Mouse (Mus musculus) erythroid progenitor cell, adult 5-6 weeks (primary cell): ENCODE results near the gene Olfr38. TPM values are rescaled to one million over a fixed set of nuclear protein-coding genes. Genes with fewer than 3 reads are reported as not detected.

Source experiments
- ATAC-seq: replicated peaks from 2 replicates; pipeline ENCODE4 v1.8.0; 2016; ENCODE audit warnings: moderate number of reproducible peaks, mild to moderate bottlenecking, moderate TSS enrichment, inconsistent platforms; ENCODE audit not compliant: poor library complexity, low FRiP score, severe bottlenecking
- total RNA-seq, 2 experiments: library from RNA; stranded (forward) in 1 of 2; stranded (reverse) in 1 of 2; fragments of 150-400 nt in 1 of 2; fragments of 186-747, 209-891 nt in 1 of 2; gene quantifications; 2 replicates each; pipeline versions ENCODE4 v1.2.3 to v1.2.4; 2015 to 2017; ENCODE audit warnings: low replicate concordance in 2 of 2

Gene Olfr38
- total RNA-seq (2015; ENCODE audit: low replicate concordance) (not detected in 2 replicates), total RNA-seq (2017; ENCODE audit: low replicate concordance) (not detected in 2 replicates)

GRCm38 (mm10) chr6:42756104-42756503 lies at the start of gene Olfr38:
Olfr38 (plus strand) TSS chr6:42756404.
- ATAC-seq, result no peak

GRCm38 (mm10) chr6:42709291-42710211 lies 46.7 kb upstream of the Olfr38 start, which contains the start of gene Tcaf1:
Tcaf1 (minus strand) TSS chr6:42710088.
- no peak for ATAC-seq

GRCm38 (mm10) chr6:42714668-42715067 lies 41.5 kb upstream of the Olfr38 start:
- ATAC-seq, result no peak

GRCm38 (mm10) chr6:42717973-42718372 lies 38.2 kb upstream of the Olfr38 start:
- no peak for ATAC-seq

GRCm38 (mm10) chr6:42739071-42739470 lies 17.1 kb upstream of the Olfr38 start, which contains the start of gene Olfr453:
Olfr453 (plus strand) TSS chr6:42739371.
- no peak for ATAC-seq

- no peak for ATAC-seq
These were observed 13.9 kb upstream of the Olfr38 start for GRCm38 (mm10) chr6:42742303-42742702.

- no peak for ATAC-seq
These were observed 8.4 kb upstream of the Olfr38 start for GRCm38 (mm10) chr6:42747846-42748245.

- ATAC-seq, result no peak
These were observed 20.9 kb downstream of the Olfr38 start for GRCm38 (mm10) chr6:42777066-42777465.

- no peak for ATAC-seq
These were observed 28.6 kb downstream of the Olfr38 start, which contains the start of gene Olfr452 for GRCm38 (mm10) chr6:42784793-42785192. Olfr452 (plus strand) TSS chr6:42785093.

- no peak for ATAC-seq
These were observed 34.2 kb downstream of the Olfr38 start for GRCm38 (mm10) chr6:42790247-42790948.

GRCm38 (mm10) chr6:42790949-42791556 lies 34.8 kb downstream of the Olfr38 start:
- no peak for ATAC-seq

- ATAC-seq, result no peak
These were observed 38.8 kb downstream of the Olfr38 start for GRCm38 (mm10) chr6:42794982-42795381.

GRCm38 (mm10) chr6:42811639-42812038 lies 55.4 kb downstream of the Olfr38 start, which contains the start of gene Olfr450:
Olfr450 (plus strand) TSS chr6:42811939.
- no peak for ATAC-seq

Other genes starting within 250 kb of the Olfr38 start
- gene Olfr455, start 208.8 kb upstream of the Olfr38 start, total RNA-seq (2015; ENCODE audit: low replicate concordance), result not detected in 2 replicates
- not detected in 2 replicates for gene Olfr455, start 208.8 kb upstream of the Olfr38 start, total RNA-seq (2017; ENCODE audit: low replicate concordance)
- not detected in 2 replicates for gene Tcaf3, start 158.7 kb upstream of the Olfr38 start, total RNA-seq (2015; ENCODE audit: low replicate concordance)
- gene Tcaf3, start 158.7 kb upstream of the Olfr38 start, total RNA-seq (2017; ENCODE audit: low replicate concordance), result not detected in 2 replicates
- not detected in 2 replicates for gene Tcaf2, start 111.2 kb upstream of the Olfr38 start, total RNA-seq (2015; ENCODE audit: low replicate concordance)
- gene Tcaf2, start 111.2 kb upstream of the Olfr38 start, total RNA-seq (2017; ENCODE audit: low replicate concordance), result not detected in 2 replicates
- gene Tcaf1, start 46.3 kb upstream of the Olfr38 start, total RNA-seq (2015; ENCODE audit: low replicate concordance), result not detected in 2 replicates
- not detected in 2 replicates for gene Tcaf1, start 46.3 kb upstream of the Olfr38 start, total RNA-seq (2017; ENCODE audit: low replicate concordance)
- gene Olfr453, start 17.0 kb upstream of the Olfr38 start, total RNA-seq (2015; ENCODE audit: low replicate concordance), result not detected in 2 replicates
- gene Olfr453, start 17.0 kb upstream of the Olfr38 start, total RNA-seq (2017; ENCODE audit: low replicate concordance), result not detected in 2 replicates
- not detected in 2 replicates for gene Olfr452, start 28.7 kb downstream of the Olfr38 start, total RNA-seq (2015; ENCODE audit: low replicate concordance)
- gene Olfr452, start 28.7 kb downstream of the Olfr38 start, total RNA-seq (2017; ENCODE audit: low replicate concordance), result not detected in 2 replicates
- not detected in 2 replicates for gene Olfr450, start 55.5 kb downstream of the Olfr38 start, total RNA-seq (2015; ENCODE audit: low replicate concordance)
- gene Olfr450, start 55.5 kb downstream of the Olfr38 start, total RNA-seq (2017; ENCODE audit: low replicate concordance), result not detected in 2 replicates
- gene Olfr449, start 78.0 kb downstream of the Olfr38 start, total RNA-seq (2015; ENCODE audit: low replicate concordance), result not detected in 2 replicates
- not detected in 2 replicates for gene Olfr449, start 78.0 kb downstream of the Olfr38 start, total RNA-seq (2017; ENCODE audit: low replicate concordance)
- gene Olfr448, start 134.0 kb downstream of the Olfr38 start, total RNA-seq (2015; ENCODE audit: low replicate concordance), result not detected in 2 replicates
- gene Olfr448, start 134.0 kb downstream of the Olfr38 start, total RNA-seq (2017; ENCODE audit: low replicate concordance), result not detected in 2 replicates
- not detected in 2 replicates for gene Olfr447, start 152.5 kb downstream of the Olfr38 start, total RNA-seq (2015; ENCODE audit: low replicate concordance)
- gene Olfr447, start 152.5 kb downstream of the Olfr38 start, total RNA-seq (2017; ENCODE audit: low replicate concordance), result not detected in 2 replicates
- gene Olfr446, start 165.0 kb downstream of the Olfr38 start, total RNA-seq (2015; ENCODE audit: low replicate concordance), result not detected in 2 replicates
- not detected in 2 replicates for gene Olfr446, start 165.0 kb downstream of the Olfr38 start, total RNA-seq (2017; ENCODE audit: low replicate concordance)
- not detected in 2 replicates for gene Olfr444, start 192.7 kb downstream of the Olfr38 start, total RNA-seq (2015; ENCODE audit: low replicate concordance)
- not detected in 2 replicates for gene Olfr444, start 192.7 kb downstream of the Olfr38 start, total RNA-seq (2017; ENCODE audit: low replicate concordance)